Mouse (Mus musculus): Measurements from ENCODE around the gene Scd4. TPM values are rescaled to one million over a fixed set of nuclear protein-coding genes. Genes with fewer than 3 reads are reported as not detected.
"Not testable (repeated sequence)": the region's sequence is repeated elsewhere in the genome, so short reads cannot be mapped to it uniquely, and the experiment has no call there.

Scd4 gene
- polyA plus RNA-seq, 1 experiment from 2014 or later: 0.29 TPM

DNA sequence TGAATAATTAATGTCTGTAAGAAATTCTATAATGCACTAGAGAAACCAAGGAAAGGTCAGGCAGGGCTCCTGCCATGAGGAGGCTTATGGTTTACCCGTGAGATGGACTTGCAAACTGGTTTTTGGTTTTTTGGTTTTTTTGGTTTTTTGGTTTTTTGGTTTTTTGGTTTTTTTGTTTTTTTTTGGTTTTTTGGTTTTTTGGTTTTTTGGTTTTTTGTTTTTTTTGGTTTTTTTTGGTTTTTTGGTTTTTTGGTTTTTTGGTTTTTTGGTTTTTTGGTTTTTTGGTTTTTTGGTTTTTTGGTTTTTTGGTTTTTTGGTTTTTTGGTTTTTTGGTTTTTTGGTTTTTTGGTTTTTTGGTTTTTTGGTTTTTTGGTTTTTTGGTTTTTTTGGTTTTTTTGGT, 1.8 kb upstream of the Scd4 start:
- WGBS: 97% methylated on average over 1 of the region's 1 CpGs
- not testable (repeated sequence) for H3K4me1 ChIP-seq

DNA sequence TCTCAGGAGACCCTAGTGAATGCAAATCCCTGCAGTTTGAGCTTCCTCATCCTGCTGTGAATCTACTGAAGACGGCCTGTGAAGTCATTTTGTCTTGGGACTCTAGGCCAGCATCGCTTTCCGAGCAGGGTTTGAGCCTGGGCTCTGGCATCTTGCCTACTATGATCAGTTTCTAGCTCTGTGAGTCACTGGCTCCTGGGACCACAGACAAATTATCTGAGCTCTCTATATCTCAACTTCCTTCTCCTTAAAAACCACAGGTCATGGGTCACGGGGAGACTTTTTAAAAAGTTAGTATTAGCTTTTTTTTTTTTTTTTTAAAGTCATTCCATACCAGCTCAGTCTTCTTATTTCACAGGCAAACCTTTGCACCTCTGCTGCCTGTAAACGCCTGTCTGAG, 981 bp upstream of the Scd4 start:
- no peak for ATAC-seq (ENCODE audit: low FRiP score)
- H3K27ac ChIP-seq: no peak overlapping the region
- no peaks in the 10 kb centered on the region for H3K4me1 ChIP-seq
- H3K4me3 ChIP-seq (replicated peaks): no peak overlapping the region
- no peaks in the 10 kb centered on the region for H3K27me3 ChIP-seq
- H3K36me3 ChIP-seq (replicated peaks): no peaks in the 10 kb centered on the region
- H3K9ac ChIP-seq: no peak overlapping the region
- H3K9me3 ChIP-seq: no peaks in the 10 kb centered on the region
- WGBS: 87% methylated on average over 5 of the region's 5 CpGs
- no peak overlapping the region for H3K4me2 ChIP-seq

More for the DNA sequence above, 1.8 kb upstream of the Scd4 start:
- not testable (repeated sequence) for H3K4me3 ChIP-seq (replicated peaks); H3K36me3 ChIP-seq (replicated peaks); H3K27ac ChIP-seq; H3K9me3 ChIP-seq; H3K9ac ChIP-seq; H3K4me2 ChIP-seq; ATAC-seq (ENCODE audit: low FRiP score); H3K27me3 ChIP-seq

DNA sequence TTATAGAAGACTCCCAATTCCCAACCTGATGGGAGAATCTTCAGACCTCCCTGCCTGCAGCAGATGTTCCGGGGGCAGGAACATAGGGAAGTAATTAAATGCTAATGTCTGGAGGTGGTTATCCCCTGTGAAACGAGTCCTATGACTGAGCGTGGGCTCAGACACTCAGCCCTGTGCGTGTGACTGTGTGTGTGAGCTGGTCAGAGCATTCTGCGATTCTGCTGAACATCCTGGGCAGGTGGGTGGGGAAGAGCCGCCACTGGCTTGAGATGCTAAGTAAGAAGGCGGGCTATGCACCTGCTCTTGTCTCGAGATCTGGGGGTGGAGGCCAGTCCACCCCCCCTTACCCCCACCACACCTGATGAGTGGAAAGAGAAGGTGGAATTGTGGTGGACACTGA, 566 bp upstream of the Scd4 start:
- WGBS: 80% methylated on average over 8 of the region's 8 CpGs
- no peak for ATAC-seq (ENCODE audit: low FRiP score)
- Histone ChIP-seq H3K36me3 (replicated peaks) (no peaks in the 10 kb centered on the region), H3K27ac (no peak overlapping the region), H3K27me3 (no peaks in the 10 kb centered on the region), H3K9me3 (no peaks in the 10 kb centered on the region), H3K4me1 (no peaks in the 10 kb centered on the region), H3K9ac (no peak overlapping the region), H3K4me3 (replicated peaks) (no peak overlapping the region), H3K4me2 (no peak overlapping the region)

DNA sequence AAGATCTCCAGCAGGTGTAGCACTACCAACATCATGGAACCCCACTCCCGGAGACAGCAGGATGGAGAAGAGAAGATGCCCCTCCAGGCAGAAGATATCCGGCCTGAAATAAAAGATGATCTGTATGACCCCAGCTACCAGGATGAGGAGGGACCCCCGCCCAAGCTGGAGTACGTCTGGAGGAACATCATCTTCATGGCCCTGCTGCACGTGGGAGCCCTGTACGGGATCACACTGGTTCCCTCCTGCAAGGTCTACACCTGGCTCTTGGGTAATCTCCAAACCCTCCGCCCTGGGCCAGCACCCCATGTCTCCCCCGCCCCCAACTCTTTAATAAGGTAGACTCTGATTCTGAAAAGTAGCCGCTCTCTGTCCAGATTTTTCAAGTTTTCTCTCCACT, 1.1 kb downstream of the Scd4 start:
- no peak overlapping the region for H3K27ac ChIP-seq
- H3K27me3 ChIP-seq: no peaks in the 10 kb centered on the region
- no peaks in the 10 kb centered on the region for H3K9me3 ChIP-seq
- no peak overlapping the region for H3K9ac ChIP-seq
- no peaks in the 10 kb centered on the region for H3K4me1 ChIP-seq
- H3K36me3 ChIP-seq (replicated peaks): no peaks in the 10 kb centered on the region
- ATAC-seq (ENCODE audit: low FRiP score): no peak
- no peak overlapping the region for H3K4me3 ChIP-seq (replicated peaks)
- 88% methylated on average over 9 of the region's 9 CpGs for WGBS
- no peak overlapping the region for H3K4me2 ChIP-seq

DNA sequence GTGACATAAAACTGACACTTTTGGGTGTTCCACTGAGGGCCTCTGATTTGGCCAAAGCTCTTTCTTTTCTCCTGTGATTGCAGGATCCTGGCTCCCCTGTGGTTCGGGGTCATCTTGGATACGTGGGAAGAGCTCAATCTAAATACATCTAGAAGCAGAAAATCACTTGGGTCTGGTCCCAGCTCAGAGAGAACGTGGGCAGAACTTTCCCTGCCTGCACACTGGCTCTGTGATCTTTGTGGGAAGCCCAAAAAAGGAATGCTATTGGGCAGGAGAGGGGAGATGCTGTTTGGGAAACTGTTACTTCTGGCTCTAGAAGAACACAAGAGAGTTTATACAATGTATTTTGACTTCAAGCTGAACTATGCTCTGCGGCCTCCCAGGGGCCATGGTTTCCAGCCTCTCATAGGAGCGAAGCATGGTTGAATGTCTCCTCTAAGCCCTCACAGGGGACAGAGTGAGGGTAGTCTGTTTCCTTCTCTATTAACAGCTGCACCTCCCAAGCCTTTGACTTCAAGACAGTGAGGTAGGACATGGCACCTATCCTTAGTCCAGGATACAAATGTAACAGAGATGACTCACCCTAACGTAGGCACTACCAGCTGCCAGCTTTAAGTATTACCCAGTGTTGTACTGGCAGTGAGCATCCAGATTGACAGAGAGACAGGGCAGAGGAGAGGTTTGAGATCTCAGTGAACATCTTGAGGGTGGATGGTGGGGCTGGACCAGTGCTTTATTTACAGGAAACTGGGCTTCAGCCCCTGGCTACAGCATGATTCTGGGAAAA, 3.2 kb downstream of the Scd4 start:
- Histone ChIP-seq H3K36me3 (replicated peaks) (no peaks in the 10 kb centered on the region), H3K9ac (no peak overlapping the region), H3K4me1 (no peaks in the 10 kb centered on the region), H3K9me3 (no peaks in the 10 kb centered on the region), H3K27me3 (no peaks in the 10 kb centered on the region), H3K4me3 (replicated peaks) (no peak overlapping the region), H3K4me2 (no peak overlapping the region), H3K27ac (no peak overlapping the region)
- WGBS: 83% methylated on average over 6 of the region's 6 CpGs
- no peak for ATAC-seq (ENCODE audit: low FRiP score)

DNA sequence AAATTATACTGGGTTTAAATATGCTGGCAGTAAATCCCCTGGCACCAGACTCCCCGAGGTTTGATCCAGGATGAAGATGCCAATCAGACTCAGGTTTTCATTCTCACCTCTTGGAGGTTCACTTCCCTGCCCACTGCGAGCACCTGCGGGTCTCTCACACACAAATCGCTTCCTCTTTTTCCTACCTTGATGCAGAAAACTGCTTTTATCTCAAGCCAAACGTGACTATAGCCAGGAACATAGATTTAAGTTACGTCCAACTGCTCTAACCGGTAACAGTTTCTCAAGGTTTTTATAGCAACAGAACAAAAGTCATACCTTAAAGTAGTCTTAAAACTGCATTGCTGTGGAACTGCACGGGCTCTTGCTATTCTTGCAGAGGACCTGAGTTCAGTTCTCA, 16.8 kb downstream of the Scd4 start:
- ATAC-seq (ENCODE audit: low FRiP score): no peak
- Histone ChIP-seq H3K36me3 (replicated peaks) (no peaks in the 10 kb centered on the region), H3K9ac (no peak overlapping the region), H3K27ac (no peak overlapping the region), H3K9me3 (no peaks in the 10 kb centered on the region), H3K4me2 (no peak overlapping the region), H3K27me3 (no peaks in the 10 kb centered on the region), H3K4me3 (replicated peaks) (no peak overlapping the region), H3K4me1 (no peaks in the 10 kb centered on the region)
- 89% methylated on average over 8 of the region's 8 CpGs for WGBS

DNA sequence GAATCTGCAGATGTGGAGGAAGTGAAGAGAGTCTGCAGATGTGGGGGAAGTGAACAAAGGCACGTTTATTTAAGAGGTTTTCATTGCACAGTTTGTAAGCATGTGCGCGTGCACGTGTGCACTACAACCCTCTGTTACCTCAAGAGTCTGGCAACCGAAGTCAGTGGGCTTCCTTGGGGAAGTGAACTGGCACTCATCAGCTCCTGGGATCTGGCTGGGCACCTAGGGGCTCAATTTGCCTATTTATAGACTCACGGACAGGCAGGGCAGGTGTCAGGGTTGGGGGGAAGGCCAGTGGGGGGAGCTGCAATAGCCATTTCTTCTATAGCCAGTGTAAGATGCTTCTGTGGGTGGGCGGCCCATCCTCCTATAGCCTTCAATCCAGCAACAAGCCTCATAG, 18.9 kb downstream of the Scd4 start:
- ATAC-seq (ENCODE audit: low FRiP score): no peak
- WGBS: 87% methylated on average over 7 of the region's 7 CpGs
- Histone ChIP-seq H3K4me1 (no peaks in the 10 kb centered on the region), H3K36me3 (replicated peaks) (no peaks in the 10 kb centered on the region), H3K27ac (no peak overlapping the region), H3K27me3 (no peaks in the 10 kb centered on the region), H3K9ac (no peak overlapping the region), H3K4me2 (no peak overlapping the region), H3K4me3 (replicated peaks) (no peak overlapping the region), H3K9me3 (no peaks in the 10 kb centered on the region)

DNA sequence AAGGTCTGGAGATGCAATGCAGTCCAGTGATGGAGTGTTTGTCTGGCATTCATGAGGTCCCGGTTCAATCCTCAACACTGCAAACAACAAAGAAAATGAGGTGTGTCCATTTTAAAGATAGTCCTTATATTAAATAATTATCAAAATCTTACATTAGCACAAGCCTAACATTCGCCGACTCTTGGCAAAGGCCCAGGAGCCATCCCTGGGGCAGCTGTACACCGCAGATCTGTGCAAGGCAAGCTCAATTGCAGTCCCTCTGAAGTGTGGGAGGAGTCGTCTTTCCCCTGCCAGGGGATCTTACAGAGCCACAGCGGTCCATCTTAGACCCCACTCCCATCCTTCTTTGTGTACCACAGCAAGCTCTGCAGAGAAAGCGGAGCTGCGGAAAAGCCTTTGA, 25.8 kb downstream of the Scd4 start:
- ATAC-seq (ENCODE audit: low FRiP score): no peak
- WGBS: 52% methylated on average over 8 of the region's 8 CpGs
- H3K4me2 ChIP-seq: no peak overlapping the region
- no peak overlapping the region for H3K27ac ChIP-seq
- H3K4me1 ChIP-seq: no peaks in the 10 kb centered on the region
- no peak overlapping the region for H3K9ac ChIP-seq
- no peaks in the 10 kb centered on the region; the same call in 1 of the 2 replicates for H3K9me3 ChIP-seq
- H3K4me3 ChIP-seq (replicated peaks): no peak overlapping the region
- H3K27me3 ChIP-seq: no peaks in the 10 kb centered on the region
- no peaks in the 10 kb centered on the region for H3K36me3 ChIP-seq (replicated peaks)

DNA sequence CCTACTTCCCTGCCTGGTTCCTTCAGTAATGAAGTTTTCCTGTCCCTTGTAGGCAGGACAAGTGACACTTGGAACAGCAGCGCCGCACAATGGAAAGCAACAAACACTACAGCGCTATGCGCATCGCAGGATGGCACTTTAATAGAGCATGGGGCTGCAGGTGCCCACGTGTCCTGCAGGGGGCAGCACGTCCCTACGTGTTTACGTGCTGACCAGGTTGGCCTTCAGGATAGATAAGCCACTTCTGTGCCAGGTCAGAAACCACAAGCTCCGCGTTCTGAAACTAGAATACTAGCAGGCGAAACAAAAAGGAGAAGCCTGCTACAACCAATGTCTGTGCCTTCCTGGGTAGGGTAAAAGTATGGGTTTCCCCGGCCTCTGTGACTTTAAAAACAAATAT, 30.6 kb downstream of the Scd4 start:
- Histone ChIP-seq H3K36me3 (replicated peaks) (no peaks in the 10 kb centered on the region), H3K4me3 (replicated peaks) (no peak overlapping the region), H3K9me3 (no peaks in the 10 kb centered on the region; the same call in 1 of the 2 replicates), H3K4me2 (no peak overlapping the region), H3K4me1 (no peaks in the 10 kb centered on the region), H3K27ac (no peak overlapping the region), H3K27me3 (no peaks in the 10 kb centered on the region), H3K9ac (no peak overlapping the region)
- 18% methylated on average over 13 of the region's 13 CpGs for WGBS
- ATAC-seq (ENCODE audit: low FRiP score): no peak

DNA sequence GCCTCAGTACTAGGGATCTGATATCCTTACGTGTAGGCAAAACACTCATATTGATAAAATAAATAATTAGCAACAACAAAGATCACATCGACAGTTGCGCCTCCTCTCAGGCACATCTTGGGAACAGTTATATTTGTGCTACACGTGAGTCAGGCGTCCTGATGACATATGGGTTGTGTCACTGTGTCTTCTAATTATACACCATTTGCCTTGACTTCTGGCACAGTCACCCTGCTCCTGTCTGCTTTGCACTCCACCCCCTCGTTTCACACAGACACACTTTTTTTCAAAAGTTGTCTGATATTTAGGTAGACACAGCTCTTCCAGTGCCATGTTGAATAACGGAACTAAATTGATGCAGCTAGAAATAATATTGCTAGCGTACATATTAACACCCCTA, 31.1 kb downstream of the Scd4 start:
- Histone ChIP-seq H3K4me1 (no peaks in the 10 kb centered on the region), H3K9ac (no peak overlapping the region), H3K4me2 (no peak overlapping the region), H3K27me3 (no peaks in the 10 kb centered on the region), H3K36me3 (replicated peaks) (no peaks in the 10 kb centered on the region), H3K27ac (no peak overlapping the region), H3K4me3 (replicated peaks) (no peak overlapping the region), H3K9me3 (no peaks in the 10 kb centered on the region; the same call in 1 of the 2 replicates)
- 86% methylated on average over 8 of the region's 8 CpGs for WGBS
- no peak for ATAC-seq (ENCODE audit: low FRiP score)

DNA sequence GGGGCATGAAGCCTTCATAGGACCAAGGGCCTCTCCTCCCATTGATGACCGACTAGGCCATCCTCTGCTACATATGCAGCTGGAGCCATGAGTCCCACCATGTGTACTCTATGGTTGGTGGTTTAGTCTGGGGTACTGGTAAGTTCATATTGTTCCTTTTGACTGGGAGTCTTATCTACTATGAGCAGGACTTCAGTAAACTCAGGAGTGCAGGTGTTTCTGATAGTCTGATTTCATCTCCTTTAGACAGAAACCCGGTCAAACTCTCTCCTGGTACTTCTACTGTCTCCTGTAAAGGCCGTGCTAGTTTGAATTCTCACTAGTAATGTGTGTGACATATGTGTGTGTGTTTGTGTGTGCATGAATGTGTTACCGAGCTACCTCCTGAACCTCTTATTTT, 32.8 kb downstream of the Scd4 start:
- Histone ChIP-seq H3K9me3 (no peaks in the 10 kb centered on the region; the same call in 1 of the 2 replicates), H3K4me1 (no peaks in the 10 kb centered on the region), H3K4me3 (replicated peaks) (no peak overlapping the region), H3K27me3 (no peaks in the 10 kb centered on the region), H3K27ac (no peak overlapping the region), H3K4me2 (no peak overlapping the region), H3K9ac (no peak overlapping the region), H3K36me3 (replicated peaks) (no peaks in the 10 kb centered on the region)
- WGBS: 89% methylated on average over 4 of the region's 4 CpGs
- ATAC-seq (ENCODE audit: low FRiP score): no peak

DNA sequence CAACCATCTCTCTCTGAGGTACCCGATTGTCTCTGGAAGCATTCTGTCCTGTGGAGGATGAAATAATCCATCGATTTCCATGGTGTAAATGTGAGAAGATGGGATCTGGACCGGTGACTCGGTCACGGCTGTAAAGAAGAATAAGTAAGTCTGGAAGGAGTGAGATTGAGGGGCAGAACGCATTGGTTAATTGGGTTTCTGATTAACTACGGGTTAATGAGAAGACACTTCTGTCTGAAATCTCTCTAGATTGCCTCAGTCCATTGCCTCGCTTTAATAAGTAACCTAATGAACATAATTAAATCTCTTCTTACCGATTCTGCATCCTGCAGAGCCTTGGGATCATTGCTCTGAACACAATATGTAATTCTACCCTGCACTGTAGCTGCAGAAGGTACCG, 34.2 kb downstream of the Scd4 start:
- not testable (repeated sequence) for H3K9me3 ChIP-seq; H3K4me2 ChIP-seq; H3K9ac ChIP-seq; H3K27ac ChIP-seq; ATAC-seq (ENCODE audit: low FRiP score); H3K4me3 ChIP-seq (replicated peaks); H3K36me3 ChIP-seq (replicated peaks); H3K27me3 ChIP-seq; H3K4me1 ChIP-seq
- 71% methylated on average over 10 of the region's 10 CpGs for WGBS

DNA sequence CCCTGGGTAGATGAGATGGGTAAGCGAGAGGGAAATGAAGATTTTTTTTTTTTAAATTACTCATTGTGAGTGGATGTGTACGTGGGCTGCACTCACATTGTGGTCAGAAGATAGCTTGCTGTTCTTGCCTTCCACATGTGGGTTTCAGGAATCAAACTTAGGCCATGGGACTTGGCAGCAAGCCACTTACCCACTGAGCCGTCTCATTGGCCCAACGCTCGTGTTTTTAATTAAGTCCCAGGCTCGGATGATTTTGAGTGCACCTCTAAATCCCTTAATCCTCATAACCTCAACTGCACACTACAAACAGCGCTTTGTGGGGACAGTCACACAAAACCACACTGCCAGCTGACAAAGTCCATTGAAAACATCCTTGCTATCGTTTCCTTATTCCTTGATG, 36.5 kb downstream of the Scd4 start:
- Histone ChIP-seq H3K9ac (no peak overlapping the region), H3K27me3 (0 out of 2 replicates have a peak, but pooled peaks cover 7% of the 10 kb centered on the region), H3K36me3 (replicated peaks) (no peaks in the 10 kb centered on the region), H3K4me2 (no peak overlapping the region), H3K4me1 (no peaks in the 10 kb centered on the region), H3K4me3 (replicated peaks) (no peak overlapping the region), H3K9me3 (no peaks in the 10 kb centered on the region), H3K27ac (no peak overlapping the region)
- ATAC-seq (ENCODE audit: low FRiP score): no peak
- 61% methylated on average over 8 of the region's 8 CpGs for WGBS

All from forebrain, embryonic 12.5 days (tissue).